Mouse (Mus musculus) small intestine, adult 2 months (tissue): ENCODE data around the gene Lrsam1.

ENCODE experiments used
- CTCF ChIP-seq: fragments of 200-500 bp; IDR thresholded peaks from 2 replicates; pipeline ENCODE4 v1.5.1; 2012; ENCODE audit warnings: low read depth, mild to moderate bottlenecking, control low read depth, inconsistent platforms, low read length, moderate library complexity, mixed read lengths; ENCODE audit not compliant: insufficient replicate concordance, insufficient read length; ENCODE audit errors: extremely low read depth
- POLR2A ChIP-seq: fragments of 200-500 bp; IDR thresholded peaks from 2 replicates; pipeline ENCODE4 v1.6.1; 2012; ENCODE audit warnings: low read depth, mild to moderate bottlenecking, control low read depth, inconsistent platforms, low read length, moderate library complexity

DNA sequence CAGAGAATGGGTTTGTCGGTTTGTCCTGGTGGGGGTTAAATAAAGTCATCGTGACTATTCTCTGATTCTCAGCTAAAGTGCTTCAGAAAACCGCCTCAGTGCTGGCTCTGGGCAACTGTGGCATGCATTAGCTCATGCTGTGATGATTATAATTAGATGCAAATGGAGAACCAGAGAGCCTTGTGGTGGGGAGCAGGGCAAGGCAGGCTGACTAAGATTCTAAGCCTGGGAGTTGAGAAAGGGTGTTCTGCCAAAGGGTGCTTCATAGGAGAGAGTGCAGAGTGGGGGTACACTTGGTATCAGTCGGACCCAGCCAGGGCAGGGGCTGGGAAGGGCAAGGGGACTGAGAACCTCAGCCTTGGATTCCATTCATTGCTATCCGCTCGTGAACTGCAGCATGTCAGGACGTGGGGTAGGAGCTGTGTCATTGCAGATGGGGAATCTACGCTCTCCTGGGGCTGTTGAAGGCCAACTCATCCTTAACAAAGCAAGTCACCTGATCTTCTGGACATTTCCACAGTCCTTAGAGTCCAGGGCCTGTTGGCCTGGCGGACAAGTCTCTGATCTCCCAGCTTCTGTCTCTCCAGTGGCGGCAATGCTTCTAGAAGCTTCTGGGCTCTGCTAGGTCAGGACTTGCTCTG is 64.8 kb downstream of the Lrsam1 start:
- TF ChIP-seq POLR2A (no peak), CTCF (no peak)
